Mouse (Mus musculus) neural tube, embryonic 11.5 days (tissue): ENCODE measurements around the gene Cnot3. TPM values are rescaled to one million over a fixed set of nuclear protein-coding genes. Genes with fewer than 3 reads are reported as not detected.

ENCODE experiments used
- ATAC-seq: fragments of 200-750 bp; cut with Nextera tagmentation; 2 replicates; pipeline ENCODE4 v1.8.0; 2017; ENCODE audit warnings: moderate number of reproducible peaks, mild to moderate bottlenecking, moderate TSS enrichment, moderate library complexity; ENCODE audit not compliant: insufficient read depth, low FRiP score, low TSS enrichment
- DNase-seq: peaks from one replicate; pipeline ENCODE4 v3.0.0-alpha.2; 2015; ENCODE audit warnings: low spot score
- H3K27ac ChIP-seq: fragments of 300-500 bp; sonication (generic); 2 replicates; pipeline ENCODE4 v1.5.1; 2014; ENCODE audit warnings: low read depth, mild to moderate bottlenecking, low read length
- H3K27me3 ChIP-seq: fragments of 300-500 bp; sonication (generic); 2 replicates; pipeline ENCODE4 v1.6.1; 2014; ENCODE audit warnings: mild to moderate bottlenecking, low read length, mixed read lengths; ENCODE audit not compliant: control insufficient read depth, insufficient read depth
- H3K36me3 ChIP-seq: fragments of 300-500 bp; sonication (generic); 2 replicates; pipeline ENCODE4 v1.6.1; 2014; ENCODE audit warnings: mild to moderate bottlenecking, low read length, moderate library complexity, mixed read lengths; ENCODE audit not compliant: control insufficient read depth, insufficient read depth
- H3K4me1 ChIP-seq: fragments of 300-500 bp; sonication (generic); 2 replicates; pipeline ENCODE4 v1.6.1; 2014; ENCODE audit warnings: low read length, mixed read lengths; ENCODE audit not compliant: control insufficient read depth, insufficient read depth
- H3K4me2 ChIP-seq: fragments of 300-500 bp; sonication (generic); 2 replicates; pipeline ENCODE4 v1.6.1; 2014; ENCODE audit warnings: low read depth, mild to moderate bottlenecking, moderate library complexity
- H3K4me3 ChIP-seq: fragments of 300-500 bp; sonication (generic); 2 replicates; pipeline ENCODE4 v1.5.1; 2014; ENCODE audit warnings: low read depth, low read length
- H3K9ac ChIP-seq: fragments of 300-500 bp; sonication (generic); 2 replicates; pipeline ENCODE4 v1.6.1; 2014; ENCODE audit warnings: mild to moderate bottlenecking, low read length
- H3K9me3 ChIP-seq: fragments of 300-500 bp; sonication (generic); 2 replicates; pipeline ENCODE4 v1.6.1; 2016; ENCODE audit warnings: low read length; ENCODE audit not compliant: control insufficient read depth
- WGBS: fragments of 180-500 bp; shearing (Covaris S2); extraction: QIAGEN DNeasy Blood & Tissue Kit; methylation state at CpG from one replicate; pipeline ENCODE4 v1.1.7; 2014; 5-methylcytosine and 5-hydroxymethylcytosine counted together
- polyA plus RNA-seq: library from polyadenylated mRNA; unstranded; fragments of >200 nt; fragmentation: Nextera tagmentation; extraction: Ambion mirVana; gene quantifications from 2 replicates; pipeline ENCODE4 v1.2.1, GENCODE M21; 2014

Cnot3 gene
- polyA plus RNA-seq, 1 experiment from 2014 or later: 75.4 TPM

DNA sequence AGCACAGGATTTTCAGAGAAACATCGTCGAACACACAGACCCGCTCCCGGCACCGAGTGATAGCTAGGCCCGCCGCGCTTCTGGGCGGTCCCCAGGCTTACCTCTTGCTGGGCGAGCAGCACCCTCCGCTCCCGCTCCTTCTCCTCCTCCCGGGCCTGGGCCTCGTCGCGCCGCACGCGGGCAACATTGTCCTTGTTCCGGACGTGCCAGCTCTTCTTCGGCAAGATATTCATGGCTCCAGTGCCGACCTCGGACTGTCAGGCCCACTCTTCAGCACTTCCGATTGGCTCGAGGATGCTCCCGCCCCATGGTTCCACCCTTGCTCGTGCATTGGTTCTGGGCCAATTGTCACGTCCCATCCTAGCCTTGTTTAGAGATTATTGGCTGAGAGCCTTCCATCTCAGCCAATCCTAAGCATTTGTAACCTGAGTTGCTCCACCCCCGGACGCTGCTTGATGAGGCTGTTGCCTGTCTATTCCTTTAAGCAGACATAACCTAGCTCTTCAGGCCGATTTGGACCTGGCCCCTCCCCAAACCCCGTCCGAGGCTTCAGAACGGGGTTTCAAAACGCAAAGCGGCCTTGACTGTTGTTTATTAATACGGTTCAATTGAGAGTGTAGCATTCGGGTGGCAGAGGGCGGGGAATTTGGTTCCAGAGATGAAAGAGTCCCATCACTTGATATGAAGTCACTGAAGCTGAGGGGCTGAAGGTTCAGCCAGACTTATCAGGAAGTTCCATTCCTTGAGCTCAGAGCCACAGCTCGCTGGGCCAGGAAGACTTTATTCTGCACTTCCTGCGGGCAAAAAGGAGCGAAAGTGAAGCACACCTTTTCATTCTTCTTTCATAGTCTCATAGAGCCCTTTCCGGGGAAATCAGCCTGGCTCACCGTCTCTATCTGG is 20.4 kb downstream of the Cnot3 start, which contains the start of gene Leng1:
Gene Leng1 (minus strand): TSS at position 626 of the 900 bp plus-strand sequence.
- peak within 1 kb of the TSS; percentile 53 for H3K27ac ChIP-seq
- H3K9ac ChIP-seq: peak within 1 kb of the TSS; percentile 74
- peak within 1 kb of the TSS; percentile 73 for H3K4me2 ChIP-seq
- DNase-seq (peak; percentile 93), ATAC-seq (peak; percentile 99)
- H3K4me3 ChIP-seq: peak within 1 kb of the TSS; percentile 57
- H3K9me3 ChIP-seq: no peaks in the 10 kb centered on the region
- H3K4me1 ChIP-seq: peaks cover 3% of the 10 kb centered on the region; the same call in 1 of the 2 replicates
- 5% methylated on average over 45 of the region's 45 CpGs for WGBS
- no peaks in the 10 kb centered on the region for H3K27me3 ChIP-seq
- H3K36me3 ChIP-seq: peaks cover 8% of the 10 kb centered on the region

DNA sequence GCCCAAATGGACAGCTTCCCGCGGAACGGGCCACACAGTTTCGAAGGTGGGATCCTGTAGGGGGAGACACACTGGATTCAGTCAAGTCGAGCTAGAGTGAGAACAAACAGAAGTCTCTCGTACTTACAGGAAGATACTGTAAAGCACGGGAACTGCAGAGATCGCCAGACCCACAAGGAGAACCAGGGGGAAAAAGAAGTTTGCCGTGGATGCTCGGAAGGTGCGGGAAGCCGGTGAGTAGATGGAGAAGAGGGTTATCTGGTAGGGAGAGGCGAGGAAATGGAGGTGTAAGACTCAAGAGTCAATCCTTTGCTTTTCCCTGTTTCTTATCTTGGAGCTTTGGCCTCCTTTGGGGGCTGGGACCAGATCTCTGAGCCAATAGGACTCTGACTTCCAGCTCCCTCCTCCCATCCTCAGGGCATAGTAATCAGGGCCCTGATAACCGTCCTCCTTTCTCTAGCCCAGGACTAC is 21.9 kb downstream of the Cnot3 start:
- Histone ChIP-seq H3K4me1 (peaks cover 3% of the 10 kb centered on the region; the same call in 1 of the 2 replicates), H3K9ac (0 out of 2 replicates have a peak overlapping the region, but pooled peaks have one; percentile 22), H3K36me3 (peaks cover 4% of the 10 kb centered on the region), H3K4me2 (peak overlapping the region; percentile 9; the same call in 1 of the 2 replicates), H3K27ac (no peak overlapping the region), H3K4me3 (no peak overlapping the region), H3K9me3 (no peaks in the 10 kb centered on the region), H3K27me3 (no peaks in the 10 kb centered on the region)
- no peak for ATAC-seq
- no peak for DNase-seq
- WGBS: 25% methylated on average over 14 of the region's 14 CpGs

DNA sequence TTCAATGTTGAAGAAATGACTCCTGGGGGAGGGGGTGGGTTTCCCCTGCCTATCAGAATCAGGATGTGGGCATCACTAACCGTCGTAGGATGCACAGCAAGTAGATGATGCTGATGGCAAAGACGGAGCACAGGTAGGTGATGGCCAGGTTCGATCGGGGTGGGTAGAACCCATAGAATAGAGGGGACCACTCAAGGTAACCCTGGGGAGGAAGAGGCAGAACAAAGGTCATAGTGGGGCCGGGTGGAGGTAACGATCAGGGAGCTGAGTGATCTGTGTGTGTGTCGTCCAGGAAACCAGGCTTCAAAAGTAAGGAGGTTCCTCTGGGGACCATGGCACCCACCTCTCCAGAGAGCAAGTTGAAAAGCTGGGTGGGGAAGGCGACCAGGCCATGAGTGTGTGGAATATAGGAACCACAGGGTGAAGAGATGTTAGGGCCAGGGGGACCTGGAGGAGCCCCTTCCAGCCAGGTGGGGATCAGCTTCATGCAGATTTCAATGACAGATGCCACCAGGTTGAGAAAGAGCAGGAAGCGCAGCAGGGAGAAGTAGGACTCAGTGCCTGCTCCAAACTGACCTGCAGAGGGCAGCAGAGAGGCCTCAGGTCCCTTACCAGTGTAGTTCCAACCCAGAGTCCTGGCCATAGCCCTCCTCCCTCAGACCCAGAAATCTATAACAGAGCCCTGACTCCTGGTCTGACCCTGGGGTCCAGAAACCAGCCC is 29.6 kb downstream of the Cnot3 start:
- H3K27ac ChIP-seq: no peak overlapping the region
- H3K9me3 ChIP-seq: no peaks in the 10 kb centered on the region
- H3K4me3 ChIP-seq: no peak overlapping the region
- H3K36me3 ChIP-seq: no peaks in the 10 kb centered on the region; the same call in 1 of the 2 replicates
- 71% methylated on average over 10 of the region's 10 CpGs for WGBS
- H3K9ac ChIP-seq: no peak overlapping the region
- DNase-seq (peak; percentile 80), ATAC-seq (peak; percentile 88)
- no peaks in the 10 kb centered on the region for H3K27me3 ChIP-seq
- H3K4me1 ChIP-seq: no peaks in the 10 kb centered on the region
- H3K4me2 ChIP-seq: no peak overlapping the region

DNA sequence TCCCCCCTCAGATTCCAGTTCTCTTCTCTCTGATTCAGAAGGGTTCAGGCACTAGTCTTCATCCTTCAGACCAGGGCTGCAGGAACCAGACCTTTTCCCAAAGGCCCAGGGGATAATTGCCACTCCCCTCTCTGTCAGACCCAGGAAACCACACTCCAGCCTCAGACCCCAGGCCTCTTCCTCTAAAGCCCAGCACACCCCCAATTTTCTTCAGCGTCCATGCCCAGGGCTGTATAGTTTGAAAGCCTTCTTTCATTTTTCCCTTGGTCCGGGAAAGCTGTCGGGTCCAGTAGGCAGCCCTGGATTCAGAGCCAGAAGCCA is 30.1 kb downstream of the Cnot3 start:
- no peak for ATAC-seq
- WGBS: 79% methylated on average over 3 of the region's 3 CpGs
- Histone ChIP-seq H3K36me3 (no peaks in the 10 kb centered on the region; the same call in 1 of the 2 replicates), H3K27ac (no peak overlapping the region), H3K4me1 (no peaks in the 10 kb centered on the region), H3K27me3 (no peaks in the 10 kb centered on the region), H3K4me3 (no peak overlapping the region), H3K9ac (no peak overlapping the region), H3K9me3 (no peaks in the 10 kb centered on the region), H3K4me2 (no peak overlapping the region)
- no peak for DNase-seq

DNA sequence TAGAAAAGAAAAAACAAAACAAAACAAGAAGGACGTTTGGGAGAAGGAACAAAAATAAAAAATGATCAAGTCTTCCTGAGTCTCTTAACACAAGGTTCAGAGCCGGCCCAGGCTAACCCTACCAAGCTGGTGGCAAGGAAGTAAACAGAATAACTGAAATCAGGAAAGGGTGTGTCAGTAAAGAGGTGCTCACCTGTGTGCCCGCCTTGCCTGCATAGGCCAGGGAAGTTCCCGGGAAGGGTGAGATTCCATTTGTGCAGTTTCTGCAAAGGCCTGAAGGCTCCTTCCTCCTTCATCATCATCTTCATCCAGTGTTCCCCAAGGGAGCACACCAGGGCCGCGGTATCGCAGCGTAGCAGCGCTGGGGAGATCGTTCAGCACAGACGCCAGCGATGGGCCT is 31.3 kb downstream of the Cnot3 start:
- Histone ChIP-seq H3K36me3 (no peaks in the 10 kb centered on the region; the same call in 1 of the 2 replicates), H3K4me1 (no peaks in the 10 kb centered on the region), H3K9ac (no peak overlapping the region), H3K27ac (no peak overlapping the region), H3K4me3 (no peak overlapping the region), H3K4me2 (no peak overlapping the region), H3K27me3 (no peaks in the 10 kb centered on the region), H3K9me3 (no peaks in the 10 kb centered on the region)
- WGBS: 91% methylated on average over 12 of the region's 12 CpGs
- DNase-seq: no peak
- no peak for ATAC-seq

DNA sequence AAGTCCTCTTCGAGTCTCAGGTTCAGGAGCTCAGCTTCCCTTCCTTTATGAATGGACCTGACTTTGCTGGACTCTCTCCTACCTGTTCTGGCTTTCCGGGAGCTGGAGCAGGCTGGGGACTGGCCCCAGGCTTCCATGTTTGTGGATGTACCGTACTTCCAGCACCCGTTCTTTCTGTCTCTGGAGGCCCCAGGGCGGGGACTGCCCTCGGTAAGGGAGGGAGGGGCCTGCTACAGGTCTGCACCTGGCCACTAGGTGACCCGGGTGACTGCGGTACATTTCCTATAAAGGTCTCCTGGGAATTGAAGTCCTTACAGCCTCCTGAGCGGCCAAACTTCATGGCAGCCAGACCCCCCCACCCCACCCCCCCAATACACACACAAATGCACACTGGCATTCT is 32.3 kb downstream of the Cnot3 start, which contains the start of gene Tmc4:
Gene Tmc4 (minus strand): TSS at position 212 of the 400 bp plus-strand sequence.
- no peak for DNase-seq
- no peak within 1 kb of the TSS for H3K4me3 ChIP-seq
- WGBS: 60% methylated on average over 9 of the region's 9 CpGs
- H3K4me2 ChIP-seq: no peak within 1 kb of the TSS
- H3K4me1 ChIP-seq: no peaks in the 10 kb centered on the region
- H3K27ac ChIP-seq: no peak within 1 kb of the TSS
- no peak for ATAC-seq
- H3K9me3 ChIP-seq: no peaks in the 10 kb centered on the region
- no peaks in the 10 kb centered on the region; the same call in 1 of the 2 replicates for H3K36me3 ChIP-seq
- H3K9ac ChIP-seq: no peak within 1 kb of the TSS
- no peaks in the 10 kb centered on the region for H3K27me3 ChIP-seq

DNA sequence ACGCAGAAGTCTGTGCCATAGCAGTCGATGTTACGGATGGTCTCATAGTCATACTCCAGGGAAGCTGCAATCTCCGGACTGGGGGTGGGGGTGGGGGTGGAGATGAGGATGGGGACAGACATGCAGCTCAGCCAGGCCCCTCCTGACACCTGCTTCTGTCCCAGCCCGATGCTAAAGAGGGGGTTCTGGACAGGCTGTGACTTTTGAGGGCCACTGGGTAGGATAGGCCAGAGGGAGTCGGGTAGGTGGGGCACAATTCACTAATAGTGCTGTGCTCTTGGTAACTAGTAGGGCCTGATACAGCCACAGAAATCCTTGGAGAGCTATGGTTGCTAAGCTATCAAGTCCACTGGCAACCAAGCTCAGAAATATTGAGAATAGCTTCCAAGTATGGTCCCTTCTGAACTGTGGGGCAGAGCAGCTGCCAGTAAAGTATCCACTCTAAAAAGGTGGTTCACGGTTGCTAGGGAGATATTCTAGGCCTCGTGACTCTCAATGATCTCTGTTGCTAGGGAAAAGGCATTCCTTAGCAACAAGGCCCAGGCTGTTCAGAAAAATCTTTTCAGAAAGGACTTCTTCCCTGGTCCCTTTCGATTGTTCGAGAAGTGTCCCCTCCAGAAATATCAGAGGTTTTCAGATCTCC is 39.0 kb downstream of the Cnot3 start:
- no peak overlapping the region for H3K9ac ChIP-seq
- peak; percentile 25 for DNase-seq

DNA sequence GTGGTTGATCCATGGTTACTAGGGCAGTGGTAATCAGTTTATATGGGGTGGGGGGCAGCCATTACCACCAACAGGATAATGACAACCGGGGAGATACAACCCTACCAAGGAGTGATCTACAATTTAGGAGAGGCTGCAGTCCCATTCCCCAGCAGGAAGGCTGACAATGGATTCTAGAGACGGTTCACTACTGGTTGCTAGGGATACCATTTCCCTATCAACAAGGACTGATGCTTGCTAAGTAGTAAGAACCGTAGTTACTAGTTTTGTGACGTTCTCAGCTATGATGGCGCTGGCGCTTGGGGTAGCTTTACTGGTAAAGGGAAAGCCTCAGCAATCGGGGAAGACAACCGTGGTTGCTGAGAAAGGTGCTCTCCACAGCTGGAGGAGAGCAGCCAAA is 39.6 kb downstream of the Cnot3 start:
- ATAC-seq: no peak
- Histone ChIP-seq H3K27me3 (no peaks in the 10 kb centered on the region), H3K27ac (no peak overlapping the region), H3K4me3 (no peak overlapping the region), H3K9ac (no peak overlapping the region), H3K4me2 (no peak overlapping the region), H3K36me3 (peaks cover 3% of the 10 kb centered on the region), H3K4me1 (peaks cover 4% of the 10 kb centered on the region), H3K9me3 (no peaks in the 10 kb centered on the region)
- WGBS: 80% methylated on average over 8 of the region's 8 CpGs
- DNase-seq: no peak

More for the DNA sequence above, 39.0 kb downstream of the Cnot3 start:
- Histone ChIP-seq H3K4me3 (no peak overlapping the region), H3K4me2 (no peak overlapping the region), H3K27me3 (no peaks in the 10 kb centered on the region), H3K27ac (0 out of 2 replicates have a peak overlapping the region, but pooled peaks have one; percentile 27), H3K36me3 (peaks cover 3% of the 10 kb centered on the region; the same call in 1 of the 2 replicates), H3K9me3 (no peaks in the 10 kb centered on the region), H3K4me1 (peaks cover 4% of the 10 kb centered on the region)
- 77% methylated on average over 10 of the region's 10 CpGs for WGBS
- ATAC-seq: peak; percentile 61
